Mouse (Mus musculus) frontal cortex, postnatal 10 days (tissue): ENCODE measurements at regions not wholly inside any gene's neighbourhood (a gene's known extent, or its start where the extent isn't known, plus 50 kb on each side); places are given as distances from the start of the nearest gene placed in this dataset.

Experiments
- DNase-seq, 2 experiments: peaks; one replicate each; pipeline ENCODE4 v3.0.0; 2022; ENCODE audit warnings: low spot score in 2 of 2, mixed read lengths in 1 of 2

DNA sequence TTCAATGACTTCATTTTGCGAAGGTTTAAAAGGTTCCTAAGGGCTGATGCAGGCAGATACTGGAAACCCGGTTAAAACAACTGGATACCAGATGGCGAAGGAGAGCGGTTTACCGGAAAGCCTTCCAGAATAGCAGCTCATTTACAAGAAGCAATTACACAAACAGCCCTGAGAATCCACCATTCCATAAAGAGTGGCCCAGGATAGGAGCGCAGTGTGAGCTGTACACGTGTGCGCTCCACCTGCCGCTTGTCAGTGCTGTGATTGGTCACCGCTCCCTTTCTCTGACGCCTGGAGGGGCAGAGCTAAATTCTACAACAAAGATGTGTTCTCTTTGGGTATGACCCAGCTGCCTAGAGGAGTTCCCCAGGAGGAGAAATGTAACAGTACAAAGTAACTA lies 249.5 kb upstream of the Runx1 start:
- DNase-seq, result no peak

DNA sequence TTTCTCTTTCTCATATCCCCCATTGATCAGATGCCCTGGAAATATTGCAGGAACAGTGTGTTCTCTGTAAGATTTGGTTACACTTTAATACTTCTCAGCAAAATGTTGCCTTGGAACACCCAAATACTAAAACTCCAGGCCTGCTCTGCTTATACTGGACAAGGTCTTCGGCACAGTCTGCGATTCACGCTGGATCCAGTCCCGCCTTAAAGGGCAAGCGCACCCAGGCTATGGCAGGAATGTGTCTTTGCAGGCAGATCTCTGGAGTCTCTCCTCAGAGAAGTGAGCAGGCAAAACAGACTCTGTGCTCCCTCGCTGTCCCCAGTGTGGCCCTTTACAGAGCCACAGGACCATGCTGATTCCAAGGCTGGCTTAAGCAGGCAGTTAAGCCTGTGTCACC lies 246.2 kb upstream of the Runx1 start:
- no peak for DNase-seq

DNA sequence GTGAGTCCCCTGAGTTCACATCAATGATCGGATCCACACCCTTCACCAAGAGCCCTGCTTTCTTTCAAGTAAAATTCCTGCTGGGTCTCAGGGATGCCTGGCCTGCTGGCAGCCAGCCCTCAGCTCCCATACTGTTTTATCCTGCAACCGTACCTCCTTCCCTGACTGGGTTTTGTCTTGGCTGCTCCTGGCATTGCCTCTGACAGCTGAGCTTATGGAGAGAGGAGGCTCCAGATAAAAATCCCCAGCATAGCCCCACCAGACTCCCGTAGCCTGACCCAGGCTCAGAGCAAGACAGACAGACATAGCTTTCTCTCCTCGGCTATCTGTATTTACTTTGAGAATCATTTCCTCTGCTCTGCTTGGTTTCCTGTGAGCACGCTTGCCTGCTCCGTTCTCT lies 245.8 kb upstream of the Runx1 start:
- DNase-seq, result no peak

DNA sequence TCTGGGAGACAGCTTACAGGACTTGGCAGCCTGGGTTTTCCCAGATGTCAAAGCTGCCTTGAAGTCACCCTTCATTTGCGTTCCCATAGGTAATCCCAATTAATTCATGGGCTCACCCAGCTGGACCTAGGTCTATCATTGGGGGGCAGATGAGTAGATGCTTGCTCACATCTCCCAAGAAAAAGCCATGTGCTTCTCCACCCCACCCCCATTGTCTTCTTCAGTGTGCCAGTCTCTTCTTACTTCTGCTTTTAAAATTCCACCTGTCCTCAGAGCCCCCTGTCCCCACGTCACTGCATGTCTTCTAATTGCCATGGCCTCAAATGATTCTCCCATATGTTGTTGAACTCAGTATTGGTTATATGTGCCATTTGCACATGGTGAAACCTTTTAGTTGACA lies 240.9 kb upstream of the Runx1 start:
- no peak for DNase-seq

DNA sequence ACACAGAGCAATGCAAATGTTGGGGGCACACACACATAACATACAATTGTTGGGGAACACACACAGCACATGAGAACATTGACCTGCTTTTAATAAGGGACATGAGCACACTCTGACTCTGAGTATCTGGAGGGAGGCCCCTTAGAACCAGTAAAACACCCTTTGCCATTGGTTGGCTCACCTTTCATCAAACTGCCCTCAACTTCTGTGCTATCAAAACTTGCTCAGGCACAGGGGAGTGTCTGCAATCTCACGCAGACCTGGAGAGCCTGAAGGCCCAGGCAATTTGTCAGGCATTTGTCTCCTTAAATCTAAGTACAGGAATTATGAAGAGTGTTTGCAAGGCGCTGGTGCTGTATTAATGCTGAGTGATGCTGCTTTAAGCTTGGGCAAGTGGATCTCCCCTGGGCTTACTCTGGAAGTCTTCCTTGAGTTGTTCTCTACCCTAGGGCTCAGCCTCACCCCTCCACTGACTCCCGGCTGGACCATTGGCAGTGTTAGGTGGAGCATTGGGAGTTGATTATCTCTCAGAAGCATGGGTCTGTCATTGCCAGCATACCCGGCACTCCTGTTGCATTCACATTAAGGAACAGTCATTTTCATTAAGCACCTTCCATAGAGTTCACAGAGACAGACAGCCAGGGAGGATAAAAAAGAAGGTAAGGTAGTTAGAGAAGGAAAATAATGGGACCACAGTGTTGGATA lies 235.7 kb upstream of the Runx1 start:
- no peak for DNase-seq

DNA sequence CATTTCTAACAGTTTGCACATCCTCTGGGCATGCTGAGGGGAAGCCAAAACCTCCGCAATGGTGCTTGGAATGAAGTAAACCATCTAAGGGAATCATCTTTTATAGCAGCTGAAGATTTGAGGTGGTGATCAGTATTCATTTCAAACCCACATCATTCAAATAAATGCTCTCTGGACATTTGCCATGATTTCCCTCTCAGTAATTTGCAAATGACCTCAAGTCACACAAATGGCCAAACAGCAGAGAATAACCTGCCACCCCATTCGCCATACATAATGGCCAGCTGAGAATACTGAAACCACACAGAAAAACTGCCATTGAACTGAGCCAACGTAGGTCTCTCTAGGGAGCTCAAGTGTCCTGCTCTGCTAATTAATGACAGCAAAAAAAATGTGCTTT lies 230.3 kb upstream of the Runx1 start:
- DNase-seq, result no peak

DNA sequence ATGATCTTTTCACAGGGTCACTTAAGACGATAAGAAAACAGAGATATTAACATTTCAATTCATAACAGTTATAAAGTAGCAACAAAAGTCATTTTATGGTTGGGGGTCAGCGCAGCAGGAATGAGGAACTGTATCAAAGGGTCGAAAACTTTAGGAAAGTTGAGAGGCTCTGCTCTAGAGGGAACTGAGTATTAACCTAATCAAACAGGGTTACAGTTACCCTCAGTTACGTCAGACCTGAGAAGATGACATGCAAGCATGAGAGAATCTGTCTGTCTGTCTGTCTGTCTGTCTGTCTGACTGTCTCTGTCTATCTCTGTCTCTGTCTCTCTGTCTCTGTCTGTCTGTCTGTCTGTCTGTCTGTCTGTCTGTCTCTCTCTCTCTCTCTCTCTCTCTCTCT lies 229.6 kb upstream of the Runx1 start:
- no peak for DNase-seq

DNA sequence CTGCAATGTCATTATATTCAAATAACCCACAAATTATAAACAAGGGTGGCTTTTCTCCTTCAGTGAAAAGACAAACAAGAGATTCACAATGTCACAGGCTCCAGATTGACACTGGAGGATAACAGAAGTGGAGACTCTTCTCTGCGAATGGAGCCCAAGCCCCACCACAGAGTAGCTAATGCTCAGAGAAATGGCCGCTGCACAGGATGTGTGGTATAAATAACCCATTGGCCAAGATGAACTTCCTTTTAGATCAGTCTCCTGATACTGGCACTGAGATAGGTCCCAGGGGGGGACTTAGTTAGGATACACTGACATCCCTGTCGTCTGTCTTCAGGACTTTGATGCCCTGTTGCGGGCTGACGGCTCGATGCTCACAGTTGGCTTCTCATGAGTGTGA lies 225.3 kb upstream of the Runx1 start:
- DNase-seq, result no peak

DNA sequence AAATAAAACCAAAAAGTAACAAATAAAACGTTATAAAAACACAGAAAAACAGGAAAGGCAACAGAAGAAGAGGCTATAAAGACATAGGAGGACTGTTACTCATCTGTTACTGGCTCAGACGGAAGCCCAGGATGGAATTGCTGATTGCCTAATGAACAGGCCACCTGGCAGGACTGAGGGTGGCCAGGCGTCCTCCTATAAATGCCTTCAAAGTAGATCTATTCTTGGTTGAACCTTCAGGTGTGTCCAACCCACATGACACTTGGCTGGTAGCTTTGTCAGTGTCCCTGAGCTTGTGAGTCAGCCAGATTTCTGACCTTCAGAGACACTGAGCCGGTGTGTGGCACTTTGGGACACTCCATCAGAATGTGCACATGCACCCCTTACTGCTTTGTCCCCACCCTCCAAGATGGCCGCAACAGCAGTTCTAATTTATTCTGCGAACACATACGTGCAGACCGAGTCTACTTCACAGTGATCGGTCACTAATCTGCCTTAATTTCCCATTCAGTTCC lies 222.5 kb upstream of the Runx1 start:
- no peak for DNase-seq

DNA sequence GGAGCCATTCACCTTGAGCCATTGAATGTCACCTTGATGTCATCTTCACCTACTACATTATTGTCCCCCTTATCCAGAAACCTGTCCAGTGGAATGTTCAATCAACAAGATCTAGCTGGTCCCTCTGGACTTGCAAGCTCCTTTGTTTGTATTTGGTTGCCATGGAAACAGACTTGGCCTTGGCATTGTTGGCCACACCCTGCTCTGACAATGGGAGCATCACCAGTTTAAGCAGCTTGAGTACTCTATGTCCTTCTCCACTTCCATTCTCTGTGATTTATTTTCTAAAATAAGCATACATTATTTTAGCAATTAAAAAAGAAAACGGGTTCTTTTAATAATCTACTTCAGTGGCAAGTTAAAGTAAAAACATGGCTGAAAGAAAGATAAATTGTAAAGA lies 221.6 kb upstream of the Runx1 start:
- DNase-seq, result no peak

DNA sequence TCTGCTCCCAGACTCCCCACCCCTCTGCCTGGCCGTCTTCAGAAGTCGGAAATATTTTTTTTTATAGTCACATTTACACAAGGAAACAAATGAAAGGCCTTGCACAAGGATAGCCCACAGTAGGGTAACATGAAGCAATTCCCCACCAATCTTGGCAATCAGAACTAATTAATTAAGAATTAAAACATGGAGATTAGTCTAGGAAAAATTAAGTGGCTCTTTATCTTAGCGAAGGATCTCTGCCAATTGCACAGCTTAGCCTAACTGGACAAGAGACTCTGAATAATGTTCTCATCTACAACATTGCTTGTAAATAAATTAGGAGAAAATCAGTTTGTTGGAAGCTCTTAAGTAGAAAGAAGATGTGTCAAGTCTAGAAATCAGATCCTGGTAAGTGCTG lies 220.3 kb upstream of the Runx1 start:
- no peak for DNase-seq

DNA sequence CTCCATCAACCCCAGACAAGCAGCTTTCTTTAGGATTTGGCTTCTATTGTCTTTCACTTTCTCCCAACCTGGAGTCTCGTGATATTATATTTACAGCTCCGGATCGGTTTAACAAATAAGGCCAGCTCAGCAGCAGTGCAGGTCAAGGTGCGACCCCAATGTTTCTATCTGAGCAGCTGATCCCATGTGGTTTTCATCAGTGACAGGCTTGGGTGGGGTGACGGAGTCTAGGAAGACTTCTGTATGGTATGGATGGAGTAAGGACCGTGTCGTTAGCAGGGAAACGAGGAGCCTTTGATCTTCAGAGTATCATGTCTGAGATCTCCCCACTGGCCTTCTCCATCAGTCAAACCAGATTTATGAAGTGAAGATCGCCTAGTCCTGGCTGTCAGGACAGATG lies 217.4 kb upstream of the Runx1 start:
- no peak for DNase-seq

DNA sequence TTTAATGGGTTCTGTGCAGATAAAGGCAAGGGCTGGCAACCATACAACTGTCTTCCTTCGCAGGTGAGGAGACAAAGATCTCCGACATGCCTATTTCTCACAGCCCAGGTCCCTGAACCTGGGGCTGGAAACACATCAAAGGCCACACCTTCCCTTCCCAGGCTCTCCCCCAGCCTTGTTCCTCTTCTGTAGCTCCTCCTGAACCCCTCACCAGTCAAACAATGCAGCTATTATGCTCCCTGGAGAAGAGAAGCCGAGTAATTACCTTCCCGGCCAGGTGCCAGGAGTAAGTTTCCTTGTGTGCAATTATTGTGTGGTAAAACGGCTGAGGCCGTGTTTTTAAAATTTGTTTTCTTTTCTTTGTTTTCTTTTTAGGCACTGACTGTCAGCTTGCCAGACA lies 217.0 kb upstream of the Runx1 start:
- no peak for DNase-seq

DNA sequence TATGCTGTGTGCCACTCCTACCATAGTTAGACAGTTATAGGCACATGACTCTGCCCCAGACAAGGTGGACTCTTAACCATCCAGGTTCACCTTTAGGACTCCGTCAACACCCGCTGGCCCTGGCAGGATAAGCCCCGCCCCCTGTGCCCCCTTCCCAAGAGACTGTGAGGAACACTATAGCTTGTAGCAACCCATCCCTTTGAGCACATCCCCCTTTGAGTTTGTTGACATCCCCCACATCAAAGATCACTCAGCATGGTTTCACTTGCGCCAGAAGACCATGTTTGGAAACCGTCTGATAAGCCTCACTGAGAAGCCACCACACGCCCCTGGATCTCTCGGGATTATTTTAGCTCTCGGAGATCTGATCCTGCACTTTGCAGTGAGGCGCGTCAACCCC lies 216.5 kb upstream of the Runx1 start:
- no peak for DNase-seq

DNA sequence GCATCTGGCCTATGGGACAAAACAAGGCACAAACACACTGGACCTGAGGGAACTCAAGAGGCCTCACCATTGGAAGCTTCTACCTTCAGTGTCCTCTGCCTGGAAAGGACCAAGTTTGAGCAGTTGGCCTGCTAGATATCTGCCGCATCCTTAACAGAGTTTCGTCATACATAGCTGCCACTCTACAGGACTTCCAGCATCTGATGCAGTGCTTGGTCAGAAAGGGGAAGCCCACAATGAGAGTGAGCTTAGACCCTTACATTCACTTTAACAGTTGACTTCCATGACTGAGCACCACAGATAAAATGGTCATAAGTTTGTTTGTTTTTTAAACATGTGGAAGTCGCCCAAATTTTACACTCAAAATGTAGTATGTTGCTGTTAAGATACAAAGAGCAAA lies 215.9 kb upstream of the Runx1 start:
- DNase-seq, result no peak

DNA sequence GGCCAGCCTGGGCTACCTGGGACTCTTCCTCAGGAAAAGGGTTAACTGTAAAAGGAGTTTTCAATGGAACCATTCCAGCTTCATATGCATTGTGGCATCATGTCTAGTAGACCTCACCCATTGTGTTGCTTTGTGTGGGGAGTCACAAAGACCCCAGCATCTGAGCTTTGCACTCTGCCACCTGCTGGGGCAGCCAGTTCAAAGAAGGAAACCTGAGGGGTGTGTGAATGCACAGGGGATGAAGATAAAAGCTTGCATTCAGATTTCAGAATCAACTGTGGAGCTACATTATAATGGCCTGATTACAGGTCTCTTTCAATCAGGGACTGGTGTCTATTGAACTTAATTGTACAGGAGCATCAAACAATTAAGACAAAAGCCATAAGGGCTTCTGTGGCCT lies 215.4 kb upstream of the Runx1 start:
- no peak for DNase-seq

DNA sequence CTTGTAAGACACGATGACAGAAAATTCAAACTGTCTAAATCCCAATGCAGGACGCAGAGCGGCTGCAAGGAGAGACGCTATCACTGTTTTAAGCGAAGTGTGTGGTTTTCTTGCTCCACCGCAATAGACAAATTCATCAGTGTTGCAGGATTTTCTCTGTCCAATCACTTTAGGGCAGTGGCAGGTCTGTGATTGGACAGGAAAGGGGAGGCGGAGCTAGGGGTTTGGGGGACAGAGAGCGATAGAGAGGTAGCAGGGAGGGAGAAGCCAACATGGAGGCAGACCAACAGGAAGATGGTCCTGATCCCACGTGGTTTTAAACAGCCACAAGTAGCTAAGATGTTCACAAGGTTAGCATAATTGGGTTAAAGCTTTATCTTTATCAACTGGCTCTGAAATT lies 209.7 kb upstream of the Runx1 start:
- no peak for DNase-seq

DNA sequence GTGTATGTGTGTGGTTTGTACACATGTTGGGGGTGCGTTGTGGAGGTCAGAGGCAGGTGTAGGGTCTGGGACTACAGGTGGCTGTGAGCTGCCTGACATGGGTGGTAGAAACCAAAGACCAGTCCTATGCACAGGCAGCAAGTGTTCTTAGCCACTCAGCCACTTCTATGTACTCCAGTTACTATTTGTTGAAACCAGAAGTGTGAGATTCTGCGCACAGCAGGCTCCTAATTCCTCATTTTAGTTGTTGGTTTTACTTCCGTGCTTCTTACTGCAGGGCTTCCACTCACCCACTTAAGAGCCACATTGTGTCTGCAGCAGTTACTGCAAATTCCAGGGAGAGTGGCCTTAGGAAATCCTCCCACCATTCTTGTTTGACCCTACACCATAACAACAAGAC lies 208.0 kb upstream of the Runx1 start:
- DNase-seq, result no peak

DNA sequence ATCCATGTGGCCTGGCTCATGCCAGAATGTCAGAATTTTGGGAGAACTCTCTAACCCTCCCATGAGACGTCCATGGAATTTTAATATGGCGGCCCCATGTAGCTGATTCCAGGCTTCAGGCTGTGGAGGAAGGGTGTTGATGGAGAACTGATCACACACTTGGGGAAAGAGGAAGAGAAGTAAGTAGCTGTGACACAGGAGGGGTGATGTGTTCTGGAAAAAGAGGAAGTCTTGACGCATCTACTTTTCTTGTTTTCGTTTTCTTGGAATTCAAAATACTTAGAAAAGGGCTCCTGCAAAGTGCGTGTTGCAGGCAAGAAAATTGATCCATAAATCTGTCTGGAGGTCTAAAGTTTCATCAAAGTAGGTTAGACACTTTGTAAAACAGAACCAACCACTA lies 205.7 kb upstream of the Runx1 start:
- no peak for DNase-seq

DNA sequence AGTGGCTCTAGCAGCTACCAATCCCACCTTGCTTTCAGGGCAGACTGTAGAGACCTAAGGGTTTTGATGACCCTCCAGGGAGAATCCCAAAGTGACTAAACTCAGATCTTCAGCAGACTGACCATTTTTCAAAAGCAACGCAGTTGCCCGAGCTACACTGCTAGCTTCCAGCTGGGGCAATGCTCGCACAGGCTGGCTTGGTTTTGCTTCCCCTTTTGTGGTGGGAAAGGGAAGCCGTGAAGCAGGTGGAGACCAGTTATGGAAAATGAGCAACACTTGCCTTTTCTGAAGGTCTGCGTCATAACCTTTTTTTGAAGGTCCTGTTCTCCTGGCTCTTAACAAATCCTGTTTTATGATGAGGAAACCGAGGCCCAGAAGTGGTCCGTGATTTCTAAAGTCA lies 202.7 kb upstream of the Runx1 start:
- DNase-seq, result no peak

DNA sequence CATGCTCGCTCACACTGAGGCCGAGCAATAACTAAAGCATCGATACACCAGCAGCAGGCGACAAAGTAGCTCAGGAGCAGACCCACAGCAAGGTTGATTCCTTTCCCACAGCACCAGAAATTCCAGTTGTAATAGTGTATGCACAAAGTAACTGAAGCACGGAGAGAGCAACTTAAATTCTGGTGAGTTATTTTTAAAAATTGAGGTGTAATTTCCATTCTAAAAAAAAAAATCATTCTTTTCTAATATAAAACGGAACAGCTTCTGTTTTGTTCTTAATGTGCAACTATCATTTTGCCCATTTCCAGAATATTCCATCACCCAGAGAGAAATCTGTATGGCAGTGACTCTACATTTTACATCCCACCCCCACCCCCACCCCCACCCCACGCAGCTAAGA lies 202.1 kb upstream of the Runx1 start:
- no peak for DNase-seq

DNA sequence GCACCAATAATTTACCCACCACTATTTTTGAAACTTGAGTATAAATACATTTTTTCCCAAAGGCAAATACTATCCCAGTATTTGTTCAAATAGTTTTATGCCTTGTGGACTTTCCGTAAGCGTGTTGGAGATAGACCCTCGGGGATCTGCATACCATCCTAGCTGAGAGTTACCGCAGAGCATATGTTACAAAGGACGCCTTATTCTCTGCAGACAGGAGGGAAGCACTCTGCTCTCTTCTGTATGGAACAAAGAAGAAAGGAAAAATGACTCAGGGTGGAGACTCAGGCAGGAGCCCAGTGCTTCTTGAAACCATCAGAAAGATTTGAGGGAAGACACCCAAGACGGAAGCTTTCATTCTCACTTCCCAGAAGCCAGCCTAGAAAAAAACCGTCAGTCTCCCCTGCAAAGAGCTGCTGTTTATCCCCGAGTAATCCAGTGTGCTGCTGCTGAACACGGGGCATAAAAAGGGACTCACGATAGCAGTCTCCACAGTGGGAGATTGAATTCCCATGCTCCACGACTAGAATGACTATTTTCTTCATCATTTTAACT lies 200.2 kb upstream of the Runx1 start:
- no peak for DNase-seq

DNA sequence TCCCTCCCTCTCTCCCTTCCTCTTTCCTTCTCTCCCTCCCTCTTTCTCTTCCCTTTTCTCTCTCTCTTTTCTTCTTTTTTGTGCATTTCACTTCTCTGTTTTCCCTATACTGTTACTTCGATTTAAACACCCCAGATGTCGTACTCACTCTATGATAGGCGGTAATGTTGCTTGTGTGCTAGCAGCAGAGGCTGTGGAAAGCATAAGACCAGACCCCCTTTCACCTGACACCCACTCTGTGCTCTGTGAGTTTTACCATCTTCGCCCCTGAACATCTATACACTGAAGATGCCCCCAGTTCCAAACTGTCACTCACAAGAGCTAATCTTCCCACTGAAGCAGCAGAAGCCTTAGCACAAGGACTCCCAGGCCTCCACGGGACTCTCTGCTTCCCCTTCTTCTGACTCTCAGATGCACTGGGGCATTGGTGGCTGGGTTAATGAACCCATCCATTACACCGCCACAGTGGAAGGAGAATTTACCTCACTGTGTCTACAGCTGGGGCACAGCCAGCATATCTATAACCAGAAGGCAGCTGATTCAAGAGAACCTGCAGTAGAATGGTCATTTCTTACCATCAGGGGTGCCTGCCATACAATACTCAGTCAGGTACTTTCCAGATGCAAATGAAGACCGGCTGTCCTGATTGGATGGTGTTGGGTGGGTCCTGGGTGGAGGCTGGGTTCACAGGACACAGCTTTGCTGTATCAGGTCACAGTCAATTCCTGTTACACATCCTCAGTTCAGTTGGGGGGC lies 194.0 kb upstream of the Runx1 start:
- DNase-seq, result no peak
